Mouse (Mus musculus) lung, postnatal 0 days (tissue): Measurements from ENCODE around the gene Pard3b. TPM values are rescaled to one million over a fixed set of nuclear protein-coding genes. Genes with fewer than 3 reads are reported as not detected.

Source experiments
- ATAC-seq: fragments of 200-750 bp; cut with Nextera tagmentation; 2 replicates; pipeline ENCODE4 v1.8.0; 2017; ENCODE audit warnings: moderate library complexity
- DNase-seq: peaks from one replicate; pipeline ENCODE4 v3.0.0-alpha.2; 2016; ENCODE audit warnings: low spot score
- H3K27ac ChIP-seq: fragments of 300-500 bp; sonication (generic); 2 replicates; pipeline ENCODE4 v1.5.1; 2014; ENCODE audit warnings: antibody characterized with exemption, mild to moderate bottlenecking, low read length, mixed read lengths
- H3K27me3 ChIP-seq: fragments of 300-500 bp; sonication (generic); replicated peaks from 2 replicates; pipeline ENCODE4 v1.6.1; 2014; ENCODE audit warnings: low read length, mixed read lengths; ENCODE audit not compliant: insufficient read depth
- H3K36me3 ChIP-seq: fragments of 300-500 bp; sonication (generic); 2 replicates; pipeline ENCODE4 v1.6.1; 2014; ENCODE audit warnings: low read length, mixed read lengths; ENCODE audit not compliant: insufficient read depth
- H3K4me1 ChIP-seq: fragments of 300-500 bp; sonication (generic); 2 replicates; pipeline ENCODE4 v1.6.1; 2014; ENCODE audit warnings: antibody characterized with exemption, low read depth, low read length, mixed read lengths; ENCODE audit not compliant: insufficient read depth
- H3K4me2 ChIP-seq: fragments of 300-500 bp; sonication (generic); replicated peaks from 2 replicates; pipeline ENCODE4 v1.6.1; 2014; ENCODE audit warnings: low read depth, mild to moderate bottlenecking, low read length, moderate library complexity, mixed read lengths
- H3K4me3 ChIP-seq: fragments of 300-500 bp; sonication (generic); 2 replicates; pipeline ENCODE4 v1.5.1; 2014; ENCODE audit warnings: low read depth, low read length
- H3K9ac ChIP-seq: fragments of 300-500 bp; sonication (generic); replicated peaks from 2 replicates; pipeline ENCODE4 v1.6.1; 2014; ENCODE audit warnings: low read depth, mild to moderate bottlenecking
- H3K9me3 ChIP-seq: fragments of 300-500 bp; sonication (generic); 2 replicates; pipeline ENCODE4 v1.6.1; 2016; ENCODE audit warnings: low read length, mixed read lengths
- CTCF ChIP-seq: IDR thresholded peaks from 2 replicates; pipeline ENCODE4 v1.5.1; 2016; ENCODE audit warnings: antibody characterized with exemption, mild to moderate bottlenecking
- EP300 ChIP-seq: IDR thresholded peaks from 2 replicates; pipeline ENCODE4 v1.6.1; 2016; ENCODE audit warnings: antibody characterized with exemption, mild to moderate bottlenecking, control low read depth
- WGBS: fragments of 180-500 bp; shearing (Covaris S2); extraction: QIAGEN DNeasy Blood & Tissue Kit; methylation state at CpG from one replicate; pipeline ENCODE4 v1.1.7; 2014; 5-methylcytosine and 5-hydroxymethylcytosine counted together
- polyA plus RNA-seq: library from polyadenylated mRNA; unstranded; fragments of >200 nt; fragmentation: Nextera tagmentation; extraction: Ambion mirVana; gene quantifications from 2 replicates; pipeline ENCODE4 v1.2.1, GENCODE M21; 2015

Pard3b gene
- polyA plus RNA-seq, 1 experiment from 2014 or later, result 19.1 TPM

DNA sequence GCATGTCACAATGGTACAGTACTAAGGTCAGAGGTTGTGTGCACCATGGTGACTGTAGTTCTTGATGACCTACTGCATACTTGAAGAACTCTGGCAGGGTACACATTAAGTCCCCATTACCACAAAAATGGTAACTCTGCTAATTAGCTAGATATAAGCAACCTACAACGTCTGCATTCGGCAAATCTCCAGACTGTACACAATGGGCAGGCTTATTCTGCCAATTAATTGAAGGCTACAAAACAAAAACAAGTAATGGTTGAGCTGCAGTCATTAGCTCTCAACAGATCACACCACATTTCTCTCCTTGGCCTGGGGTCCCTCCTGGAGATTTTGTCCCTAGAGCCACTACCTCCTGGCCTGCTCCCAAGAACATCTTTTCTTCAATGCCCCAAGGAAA lies 772.7 kb downstream of the Pard3b start:
- Histone ChIP-seq H3K4me2 (no peak overlapping the region), H3K4me1 (peaks cover 5% of the 10 kb centered on the region; the same call in 1 of the 2 replicates), H3K4me3 (no peak overlapping the region), H3K9ac (no peak overlapping the region), H3K36me3 (no peaks in the 10 kb centered on the region), H3K27ac (no peak overlapping the region), H3K27me3 (no peaks in the 10 kb centered on the region), H3K9me3 (no peaks in the 10 kb centered on the region)
- DNase-seq (no peak), ATAC-seq (no peak)
- TF ChIP-seq EP300 (no peak), CTCF (no peak)
- 79% methylated on average over 2 of the region's 2 CpGs for WGBS

DNA sequence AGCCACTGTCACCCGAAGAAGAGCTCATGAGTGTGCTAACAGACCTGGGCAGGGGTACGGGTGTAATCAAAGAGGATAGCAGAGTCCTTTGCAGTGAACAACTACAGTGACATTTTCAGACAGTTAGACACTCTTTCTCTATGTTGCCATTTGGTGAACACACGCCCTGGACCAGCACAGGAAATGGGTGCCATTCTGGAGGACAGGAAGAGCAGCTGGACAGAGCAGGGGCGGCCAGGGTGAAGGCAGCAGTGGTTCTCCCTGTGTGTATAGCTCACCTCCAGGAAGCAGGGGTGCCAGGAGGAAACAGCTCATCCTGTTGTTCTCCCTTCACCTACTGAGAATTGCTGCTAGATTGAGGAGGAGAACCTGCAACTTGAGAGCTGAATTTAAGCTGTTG lies 773.4 kb downstream of the Pard3b start:
- Histone ChIP-seq H3K9me3 (no peaks in the 10 kb centered on the region), H3K4me1 (peaks cover 5% of the 10 kb centered on the region; the same call in 1 of the 2 replicates), H3K4me3 (no peak overlapping the region), H3K27me3 (no peaks in the 10 kb centered on the region), H3K27ac (no peak overlapping the region), H3K9ac (no peak overlapping the region), H3K36me3 (no peaks in the 10 kb centered on the region), H3K4me2 (no peak overlapping the region)
- ATAC-seq, result peak; percentile 57
- DNase-seq, result no peak
- WGBS, result 41% methylated on average over 4 of the region's 4 CpGs
- no peak for TF ChIP-seq EP300
- TF ChIP-seq CTCF, result no peak

DNA sequence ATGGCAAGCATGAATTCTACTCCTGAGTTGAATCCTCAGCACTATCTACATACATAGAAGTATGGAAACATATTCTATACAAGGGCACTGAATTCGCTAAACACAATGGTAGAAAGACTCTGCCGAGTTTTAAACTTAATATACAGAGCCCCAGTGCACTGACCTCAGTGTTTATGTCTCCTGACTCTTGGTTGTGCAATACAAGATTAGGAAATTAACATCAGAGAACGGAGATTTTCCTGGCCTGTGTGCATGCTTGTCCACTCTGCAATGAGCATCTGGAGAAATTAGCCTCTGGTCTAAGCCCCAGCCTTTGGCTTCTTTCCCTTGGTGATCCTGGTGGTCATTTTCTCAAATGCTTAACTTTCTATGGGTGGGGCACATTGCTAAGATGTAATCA lies 774.4 kb downstream of the Pard3b start:
- TF ChIP-seq CTCF (no peak), EP300 (no peak)
- Histone ChIP-seq H3K9me3 (no peaks in the 10 kb centered on the region), H3K4me2 (no peak overlapping the region), H3K9ac (no peak overlapping the region), H3K27ac (no peak overlapping the region), H3K27me3 (no peaks in the 10 kb centered on the region), H3K36me3 (no peaks in the 10 kb centered on the region), H3K4me3 (no peak overlapping the region), H3K4me1 (peaks cover 5% of the 10 kb centered on the region; the same call in 1 of the 2 replicates)
- DNase-seq (peak; percentile 38), ATAC-seq (peak; percentile 52; the same call in 1 of the 2 replicates)
- WGBS, result 40% methylated on average over 3 of the region's 3 CpGs

GRCm38 (mm10) chr1:62414521-62414920 lies 775.9 kb downstream of the Pard3b start:
- Histone ChIP-seq H3K4me2 (no peak overlapping the region), H3K27me3 (no peaks in the 10 kb centered on the region), H3K4me1 (peaks cover 5% of the 10 kb centered on the region; the same call in 1 of the 2 replicates), H3K9me3 (no peaks in the 10 kb centered on the region), H3K9ac (no peak overlapping the region), H3K27ac (no peak overlapping the region), H3K4me3 (no peak overlapping the region), H3K36me3 (no peaks in the 10 kb centered on the region)
- 48% methylated on average over 6 of the region's 6 CpGs for WGBS
- no peak for DNase-seq
- TF ChIP-seq CTCF (no peak), EP300 (no peak)
- no peak for ATAC-seq

GRCm38 (mm10) chr1:62416627-62417374 lies 778.2 kb downstream of the Pard3b start:
- ATAC-seq (no peak), DNase-seq (no peak)
- no peaks in the 10 kb centered on the region for H3K9me3 ChIP-seq
- 77% methylated on average over 10 of the region's 10 CpGs for WGBS
- no peaks in the 10 kb centered on the region for H3K36me3 ChIP-seq
- H3K27me3 ChIP-seq, result no peaks in the 10 kb centered on the region
- TF ChIP-seq CTCF, result no peak
- TF ChIP-seq EP300, result no peak
- peaks cover 5% of the 10 kb centered on the region; the same call in 1 of the 2 replicates for H3K4me1 ChIP-seq
- H3K4me2 ChIP-seq, result no peak overlapping the region
- H3K9ac ChIP-seq, result no peak overlapping the region
- H3K27ac ChIP-seq, result no peak overlapping the region
- H3K4me3 ChIP-seq, result no peak overlapping the region

DNA sequence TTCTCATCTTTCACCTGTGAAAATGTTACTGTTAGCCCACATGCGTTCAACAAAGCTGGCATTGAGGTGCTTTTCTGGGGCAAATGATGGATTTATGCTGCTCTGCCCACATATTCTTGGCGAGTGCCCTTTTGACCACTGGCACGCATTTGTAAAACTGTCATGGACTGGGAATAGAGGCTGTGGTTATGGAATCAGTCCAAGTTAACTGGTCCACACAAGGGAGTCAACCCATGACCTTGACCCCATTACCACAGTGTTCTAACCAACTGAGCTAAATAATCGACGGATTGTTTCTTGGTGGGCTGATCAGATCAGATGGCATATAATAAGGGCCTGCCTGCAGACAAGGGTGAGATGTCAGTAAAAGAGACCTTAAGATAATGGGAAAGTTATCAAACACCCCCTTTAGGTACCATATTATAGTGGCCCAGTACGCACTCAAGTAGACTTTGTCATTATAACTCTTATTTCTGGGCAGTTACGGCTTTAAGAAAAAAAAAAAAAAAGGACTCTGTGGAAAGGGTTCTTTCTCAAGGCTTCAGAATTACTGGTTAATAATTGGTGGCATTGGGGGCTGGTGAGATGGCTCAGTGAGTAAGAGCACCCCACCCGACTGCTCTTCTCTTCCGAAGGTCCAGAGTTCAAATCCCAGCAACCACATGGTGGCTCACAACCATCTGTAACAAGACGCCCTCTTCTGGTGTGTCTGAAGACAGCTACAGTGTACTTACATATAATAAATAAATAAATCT lies 784.4 kb downstream of the Pard3b start:
- Histone ChIP-seq H3K4me2 (no peak overlapping the region), H3K9me3 (no peaks in the 10 kb centered on the region), H3K27me3 (no peaks in the 10 kb centered on the region), H3K4me3 (no peak overlapping the region), H3K9ac (no peak overlapping the region), H3K36me3 (no peaks in the 10 kb centered on the region), H3K27ac (no peak overlapping the region), H3K4me1 (no peaks in the 10 kb centered on the region)
- ATAC-seq, result no peak
- TF ChIP-seq EP300 (no peak), CTCF (no peak)
- DNase-seq, result no peak
- WGBS, result 84% methylated on average over 10 of the region's 10 CpGs
